Mouse (Mus musculus) gastrocnemius, postnatal 14 days (tissue): ENCODE measurements around the gene Fez2. TPM values are rescaled to one million over a fixed set of nuclear protein-coding genes. Genes with fewer than 3 reads are reported as not detected.

Experiments used
- DNase-seq: peaks from one replicate; pipeline ENCODE4 v3.0.0; 2021; ENCODE audit warnings: mixed read lengths
- intact Hi-C: fragments of 180-260 bp; cut with DNase I; formaldehyde crosslinking; loops from one replicate; pipeline ENCODE4 v1.15.1; 2025; ENCODE audit warnings: low total_unique reads
- total RNA-seq, 2 experiments: library from RNA; stranded (reverse); gene quantifications; 2 replicates each; pipeline ENCODE4 v1.2.3; 2021

Fez2 gene
- total RNA-seq, 2 experiments from 2014 or later, result 47.3 to 48.8 TPM

GRCm38 (mm10) chr17:78376587-78376986 lies 41.4 kb downstream of the Fez2 start:
- DNase-seq, result no peak

GRCm38 (mm10) chr17:78374756-78375155 lies 43.2 kb downstream of the Fez2 start:
- no peak for DNase-seq
- intact Hi-C loops, result loop anchor here (10.0 kb wide), 1 partner anchor 180 kb away; no protein-coding TSS in a partner anchor

More at GRCm38 (mm10) chr17:78376587-78376986, 41.4 kb downstream of the Fez2 start:
- intact Hi-C loops, result loop anchor here (10.0 kb wide), 1 partner anchor 182 kb away; no protein-coding TSS in a partner anchor

- intact Hi-C loops, result loop anchor here (10.0 kb wide), 1 partner anchor 179 kb away; no protein-coding TSS in a partner anchor
Observed at GRCm38 (mm10) chr17:78373849-78374248, 44.1 kb downstream of the Fez2 start.

GRCm38 (mm10) chr17:78373174-78373573 lies 44.8 kb downstream of the Fez2 start:
- intact Hi-C loops, result loop anchor here (10.0 kb wide), 1 partner anchor 178 kb away; no protein-coding TSS in a partner anchor
- DNase-seq, result no peak

More at GRCm38 (mm10) chr17:78373849-78374248, 44.1 kb downstream of the Fez2 start:
- DNase-seq, result no peak

GRCm38 (mm10) chr17:78370445-78370844 lies 47.5 kb downstream of the Fez2 start:
- intact Hi-C loops, result loop anchor here (10.0 kb wide), 1 partner anchor 176 kb away; no protein-coding TSS in a partner anchor

GRCm38 (mm10) chr17:78368481-78368880 lies 49.5 kb downstream of the Fez2 start:
- intact Hi-C loops, result no loop called here
- no peak for DNase-seq

More at GRCm38 (mm10) chr17:78370445-78370844, 47.5 kb downstream of the Fez2 start:
- DNase-seq, result no peak

- no peak for DNase-seq
- intact Hi-C loops, result no loop called here
Observed at GRCm38 (mm10) chr17:78366070-78366469, 51.9 kb downstream of the Fez2 start.

- no peak for DNase-seq
- intact Hi-C loops, result no loop called here
Observed at GRCm38 (mm10) chr17:78364555-78365302, 53.2 kb downstream of the Fez2 start.

GRCm38 (mm10) chr17:78361939-78362728 lies 55.8 kb downstream of the Fez2 start:
- no peak for DNase-seq
- intact Hi-C loops, result no loop called here

- intact Hi-C loops, result no loop called here
- DNase-seq, result no peak
Observed at GRCm38 (mm10) chr17:78358251-78358726, 59.7 kb downstream of the Fez2 start.

GRCm38 (mm10) chr17:78357753-78358152 lies 60.2 kb downstream of the Fez2 start:
- intact Hi-C loops, result no loop called here
- DNase-seq, result no peak

- DNase-seq, result no peak
- intact Hi-C loops, result no loop called here
Observed at GRCm38 (mm10) chr17:78355611-78356010, 62.3 kb downstream of the Fez2 start.

GRCm38 (mm10) chr17:78354871-78355270 lies 63.1 kb downstream of the Fez2 start:
- intact Hi-C loops, result no loop called here
- DNase-seq, result no peak

GRCm38 (mm10) chr17:78354411-78354810 lies 63.5 kb downstream of the Fez2 start:
- no peak for DNase-seq
- intact Hi-C loops, result no loop called here

GRCm38 (mm10) chr17:78352500-78352855 lies 65.5 kb downstream of the Fez2 start:
- DNase-seq, result no peak
- intact Hi-C loops, result no loop called here

- intact Hi-C loops, result no loop called here
- DNase-seq, result no peak
Observed at GRCm38 (mm10) chr17:78351676-78352499, 66.1 kb downstream of the Fez2 start.

- no peak for DNase-seq
- intact Hi-C loops, result loop anchor here (10.0 kb wide), 1 partner anchor 108 kb away; no protein-coding TSS in a partner anchor
Observed at GRCm38 (mm10) chr17:78347111-78347801, 70.7 kb downstream of the Fez2 start.

- no peak for DNase-seq
- intact Hi-C loops, result loop anchor here (10.0 kb wide), 1 partner anchor 111 kb away; no protein-coding TSS in a partner anchor
Observed at GRCm38 (mm10) chr17:78343688-78344087, 74.3 kb downstream of the Fez2 start.

- intact Hi-C loops, result no loop called here
- DNase-seq, result no peak
Observed at GRCm38 (mm10) chr17:78335250-78335649, 82.7 kb downstream of the Fez2 start.
